Mouse (Mus musculus): ENCODE results near the gene Rpf2.

Gene Rpf2

DNA sequence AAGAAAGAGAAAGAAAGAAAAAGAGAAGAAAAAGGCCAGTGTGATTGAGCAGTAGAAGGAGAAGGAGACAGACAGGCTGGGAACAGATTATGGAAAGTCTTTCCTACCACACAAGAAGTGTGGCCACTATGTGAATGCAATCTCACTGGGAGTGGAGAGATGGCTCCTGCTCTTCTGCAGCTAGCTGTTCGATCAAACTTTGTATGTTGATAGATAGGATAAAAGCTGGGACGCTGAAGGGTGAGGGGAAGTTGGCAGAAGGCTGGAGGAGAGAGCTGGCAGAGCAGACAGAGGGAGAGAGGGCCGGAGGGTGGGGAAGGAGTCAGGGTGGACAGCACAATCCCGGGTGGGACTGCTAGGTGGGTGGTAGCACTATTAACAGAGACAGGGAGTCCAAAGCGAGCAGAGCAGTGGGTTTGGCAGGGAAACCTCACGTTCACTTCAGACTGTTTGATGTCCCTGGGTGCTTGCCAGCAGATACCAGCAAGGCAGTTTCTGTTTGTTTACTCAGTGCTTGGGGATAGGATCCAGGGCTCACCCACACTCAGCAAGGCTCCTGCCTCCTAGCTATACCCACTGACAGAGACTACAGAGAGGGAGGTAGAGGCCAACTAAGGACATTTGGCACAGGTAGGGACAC is 69.4 kb downstream of the Rpf2 start:
- ATAC-seq (ENCODE audit: insufficient number of reproducible peaks, low FRiP score, low TSS enrichment) = no peak

All from cerebellum, adult (tissue).